Mouse (Mus musculus): ENCODE measurements around the gene Krtap28-13.

Krtap28-13 gene

GRCm38 (mm10) chr1:83091268-83091667, 30.5 kb downstream of the Krtap28-13 start:
- no peak for DNase-seq (ENCODE audit: low read depth)

- DNase-seq (ENCODE audit: low read depth): no peak
These were observed 36.2 kb downstream of the Krtap28-13 start for GRCm38 (mm10) chr1:83096935-83097334.

- no peak for DNase-seq (ENCODE audit: low read depth)
These were observed 38.4 kb downstream of the Krtap28-13 start for GRCm38 (mm10) chr1:83099160-83099559.

GRCm38 (mm10) chr1:83099580-83100137, 38.9 kb downstream of the Krtap28-13 start:
- DNase-seq (ENCODE audit: low read depth): no peak

GRCm38 (mm10) chr1:83101891-83102290, 41.2 kb downstream of the Krtap28-13 start:
- DNase-seq (ENCODE audit: low read depth): no peak

GRCm38 (mm10) chr1:83105464-83105863, 44.7 kb downstream of the Krtap28-13 start:
- no peak for DNase-seq (ENCODE audit: low read depth)

GRCm38 (mm10) chr1:83107410-83107978, 46.8 kb downstream of the Krtap28-13 start:
- DNase-seq (ENCODE audit: low read depth): no peak

GRCm38 (mm10) chr1:83110992-83111391, 50.3 kb downstream of the Krtap28-13 start:
- DNase-seq (ENCODE audit: low read depth): no peak

All from naive thymus-derived CD4-positive, alpha-beta T cell, adult 2 months (primary cell).